Mouse (Mus musculus) regulatory T cell (primary cell): ENCODE results near the gene Gna13.

Source experiments
- in situ Hi-C: fragments of 300-600 bp; cut with MboI, MseI; formaldehyde crosslinking; loops from one replicate; pipeline ENCODE4 v1.15.1; 2025; ENCODE audit warnings: high pct_unique_total_duplicates

Gna13 gene

DNA sequence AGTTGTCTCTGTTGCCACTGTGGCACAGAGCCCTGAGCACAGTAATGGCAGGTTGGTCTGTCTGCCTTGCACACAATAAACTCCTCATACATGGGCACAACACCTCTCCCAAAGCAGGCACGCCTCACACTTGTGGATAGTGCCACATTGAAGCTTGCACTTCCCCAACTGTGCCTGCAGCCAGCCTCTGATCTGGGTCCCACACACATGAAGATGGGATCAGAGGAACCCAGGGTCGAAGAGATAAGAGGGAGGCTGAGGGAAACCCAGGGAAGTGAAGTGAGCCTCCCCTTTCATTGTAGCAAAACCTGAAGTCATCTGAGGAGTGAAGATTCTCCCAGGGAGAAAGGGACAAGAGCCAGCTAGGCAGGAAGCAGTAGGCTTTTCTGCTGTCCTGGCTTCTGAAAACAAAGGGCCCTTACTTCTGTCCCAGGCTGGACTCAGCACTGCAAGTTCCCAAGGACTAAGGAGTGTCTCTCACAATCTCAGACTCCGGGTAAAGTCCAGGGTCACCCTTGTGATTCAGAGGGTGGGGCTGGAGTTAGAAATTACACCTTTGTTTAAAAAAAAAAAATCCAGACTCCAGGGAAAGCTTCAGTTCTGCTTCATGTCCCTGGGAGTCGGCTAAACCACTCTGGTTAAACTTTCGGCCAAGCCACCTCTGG is 12.8 kb upstream of the Gna13 start:
- in situ Hi-C loops, result loop anchor here (25.0 kb wide), 2 partner anchors 1038 to 1912 kb away; partner anchors contain the start of gene Map2k6

DNA sequence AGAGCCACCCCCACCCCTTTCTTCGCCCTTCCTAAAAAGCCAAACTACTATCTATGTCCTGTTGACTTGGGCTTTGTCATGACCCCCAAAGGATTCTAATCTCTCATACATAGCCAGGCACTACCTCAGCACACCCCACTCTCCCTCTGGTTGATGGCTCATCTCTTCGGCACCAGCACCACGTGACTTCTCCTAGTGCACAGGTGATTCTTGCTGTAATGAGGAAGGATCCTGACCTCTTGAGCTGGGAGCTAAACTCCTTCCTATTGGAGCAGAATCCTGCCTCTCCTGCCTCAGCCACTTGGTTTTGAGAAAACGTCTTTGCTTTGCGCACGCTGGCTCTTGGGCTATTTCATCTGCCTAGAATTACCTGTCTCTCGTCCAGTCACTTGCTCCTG is 12.3 kb upstream of the Gna13 start:
- in situ Hi-C loops, result loop anchor here (25.0 kb wide), 2 partner anchors 1037 to 1913 kb away; partner anchors contain the start of gene Map2k6

DNA sequence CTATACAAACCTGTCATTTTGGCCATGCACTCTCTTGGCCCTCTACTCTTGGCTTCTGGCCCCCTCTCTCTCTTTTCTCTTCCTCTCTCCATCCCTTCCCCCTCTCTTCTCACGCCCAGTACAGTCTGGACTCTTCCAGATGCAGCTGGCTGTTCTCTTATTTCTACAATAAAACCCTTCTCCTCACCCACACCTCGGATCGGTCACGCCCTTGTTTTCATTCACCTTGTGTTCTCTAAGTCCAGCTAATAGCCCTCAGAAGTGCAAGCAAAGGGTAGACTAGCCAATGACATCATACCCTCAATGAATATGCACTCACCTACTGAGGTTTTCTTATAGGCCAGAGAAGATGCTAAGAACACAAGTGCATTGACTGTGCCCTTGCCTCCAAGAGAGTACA is 11.1 kb upstream of the Gna13 start:
- in situ Hi-C loops, result loop anchor here (25.0 kb wide), 2 partner anchors 1036 to 1914 kb away; partner anchors contain the start of gene Map2k6

DNA sequence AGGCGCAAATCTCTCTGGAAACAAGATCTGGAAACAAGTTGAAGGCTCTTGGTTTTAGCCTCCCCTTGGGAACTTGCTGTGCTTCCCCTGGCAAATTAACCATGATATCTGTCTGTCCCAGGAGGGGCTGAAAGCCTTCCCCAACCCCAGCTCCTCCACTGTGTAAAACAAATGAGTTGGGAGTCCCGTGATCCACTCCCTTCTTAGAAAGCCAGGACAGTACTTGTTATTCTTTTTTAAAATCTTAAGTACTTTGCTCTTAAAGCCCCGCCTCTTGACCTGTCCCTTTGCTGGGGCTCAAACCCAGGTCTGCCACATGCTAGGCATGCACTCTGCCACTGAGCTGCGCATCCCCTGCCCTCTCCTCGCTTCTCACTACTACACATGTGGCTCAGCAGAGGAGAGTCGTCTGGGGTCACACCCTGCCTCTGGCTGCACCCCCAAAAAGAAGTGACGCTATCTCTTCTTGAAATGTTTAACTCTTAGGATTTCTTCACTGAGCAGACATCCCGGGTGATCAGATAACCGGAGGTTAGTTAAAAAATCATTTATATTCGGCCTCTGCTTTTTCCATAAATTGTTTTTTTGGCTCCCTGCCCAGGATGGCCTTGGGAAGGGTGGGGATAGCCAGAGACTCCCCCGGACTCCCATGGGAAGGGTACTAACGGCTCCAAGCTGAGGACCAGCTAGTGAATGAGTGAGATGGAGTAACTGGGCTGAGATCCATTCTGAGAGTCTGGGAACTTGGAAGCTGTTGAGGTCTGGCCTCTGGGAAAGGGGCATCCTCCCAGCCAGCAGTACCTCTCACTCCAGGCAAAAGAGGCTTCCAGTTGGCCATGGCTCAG is 9.0 kb upstream of the Gna13 start:
- in situ Hi-C loops, result loop anchor here (25.0 kb wide), 2 partner anchors 1034 to 1916 kb away; partner anchors contain the start of gene Map2k6

DNA sequence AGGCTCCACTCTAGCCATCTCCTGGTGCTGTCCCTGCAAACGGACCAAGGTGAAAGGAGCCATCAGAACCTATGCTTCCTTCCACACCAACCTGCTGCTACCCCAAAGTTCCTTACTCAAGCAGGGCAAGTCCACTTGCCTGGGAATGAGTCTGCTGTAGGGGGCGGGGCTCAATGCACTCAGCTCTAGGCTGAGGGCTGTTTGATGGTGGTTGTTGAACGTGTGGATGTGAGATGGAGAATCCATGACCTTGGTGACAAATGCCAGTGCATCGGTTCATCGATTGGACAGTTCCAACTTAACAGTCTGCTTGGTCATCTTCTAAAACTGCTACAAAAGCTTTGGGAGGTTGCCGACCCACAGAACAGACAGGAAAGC is 8.4 kb upstream of the Gna13 start:
- in situ Hi-C loops, result loop anchor here (25.0 kb wide), 2 partner anchors 1033 to 1917 kb away; partner anchors contain the start of gene Map2k6

DNA sequence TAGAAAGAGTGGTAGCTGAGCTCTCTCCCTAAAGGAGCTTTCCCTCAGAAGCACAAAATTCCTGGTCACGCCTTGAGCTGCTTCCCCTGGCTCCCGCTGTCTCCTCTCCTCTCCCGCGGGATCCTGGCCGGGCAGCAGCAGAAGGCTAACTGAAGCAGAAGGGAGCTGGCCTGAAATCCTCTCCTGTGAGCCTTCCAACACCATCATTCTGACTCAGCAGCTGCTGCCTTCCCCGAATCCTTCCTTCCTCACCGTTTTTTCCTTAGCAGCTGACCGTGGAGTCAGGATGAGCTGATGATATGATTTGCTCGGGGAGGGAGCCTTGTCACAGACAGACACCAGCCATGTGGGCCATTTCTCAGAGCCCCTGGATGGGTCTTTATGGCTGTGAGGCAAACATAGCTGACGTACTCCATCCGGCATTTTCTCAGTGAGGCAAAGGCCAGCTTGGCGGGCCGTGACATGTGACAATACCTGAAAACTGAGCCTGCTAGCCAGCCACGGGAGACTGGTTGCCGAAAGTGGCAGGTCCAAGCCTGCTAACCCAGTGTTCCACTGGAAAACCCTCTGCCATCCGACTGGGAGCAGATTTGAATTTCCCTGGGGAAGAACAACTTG is 6.8 kb upstream of the Gna13 start:
- in situ Hi-C loops, result loop anchor here (5.0 to 25.0 kb wide), 3 partner anchors 39 to 1919 kb away; partner anchors contain the start of gene Map2k6

DNA sequence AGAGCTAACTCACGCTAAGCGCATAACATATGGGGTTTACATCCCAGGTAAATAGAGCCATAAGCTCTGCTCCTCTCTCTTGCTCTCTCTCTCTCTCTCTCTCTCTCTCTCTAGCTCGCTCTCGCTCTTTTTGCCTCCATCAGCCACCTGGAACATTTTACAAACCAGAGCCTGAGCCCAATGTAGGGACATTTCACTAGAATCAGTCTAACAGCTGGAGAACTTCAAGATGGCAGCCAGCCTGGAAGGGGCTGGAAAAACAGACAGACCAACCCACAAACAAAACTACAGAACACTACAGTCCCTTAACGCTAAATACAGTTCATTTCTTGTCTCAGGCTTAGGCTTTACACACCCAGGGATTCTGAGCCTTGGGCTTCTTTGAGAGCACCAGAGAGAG is 5.5 kb upstream of the Gna13 start:
- in situ Hi-C loops, result loop anchor here (5.0 to 25.0 kb wide), 3 partner anchors 40 to 1920 kb away; partner anchors contain the start of gene Map2k6

DNA sequence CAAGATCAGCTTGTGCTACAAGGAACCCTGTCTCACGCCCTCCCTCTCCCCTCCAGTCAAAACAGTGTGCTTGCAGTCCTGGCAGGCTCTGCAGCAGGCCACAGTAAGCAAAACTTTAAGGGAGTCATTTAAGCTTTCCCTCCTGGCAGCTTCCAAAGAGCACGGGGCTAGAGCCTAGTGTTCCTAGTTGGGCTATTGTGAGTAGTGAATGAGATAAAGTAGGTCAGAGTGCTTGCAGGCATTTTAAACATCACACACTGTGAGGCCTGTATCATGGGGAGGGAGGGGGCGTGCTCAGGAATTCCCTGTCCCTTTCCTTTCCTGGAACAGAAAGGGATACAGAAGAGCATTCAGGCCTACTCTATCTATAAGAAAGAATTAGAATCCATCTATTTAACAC is 4.1 kb upstream of the Gna13 start:
- in situ Hi-C loops, result loop anchor here (5.0 to 25.0 kb wide), 3 partner anchors 41 to 1921 kb away; partner anchors contain the start of gene Map2k6

DNA sequence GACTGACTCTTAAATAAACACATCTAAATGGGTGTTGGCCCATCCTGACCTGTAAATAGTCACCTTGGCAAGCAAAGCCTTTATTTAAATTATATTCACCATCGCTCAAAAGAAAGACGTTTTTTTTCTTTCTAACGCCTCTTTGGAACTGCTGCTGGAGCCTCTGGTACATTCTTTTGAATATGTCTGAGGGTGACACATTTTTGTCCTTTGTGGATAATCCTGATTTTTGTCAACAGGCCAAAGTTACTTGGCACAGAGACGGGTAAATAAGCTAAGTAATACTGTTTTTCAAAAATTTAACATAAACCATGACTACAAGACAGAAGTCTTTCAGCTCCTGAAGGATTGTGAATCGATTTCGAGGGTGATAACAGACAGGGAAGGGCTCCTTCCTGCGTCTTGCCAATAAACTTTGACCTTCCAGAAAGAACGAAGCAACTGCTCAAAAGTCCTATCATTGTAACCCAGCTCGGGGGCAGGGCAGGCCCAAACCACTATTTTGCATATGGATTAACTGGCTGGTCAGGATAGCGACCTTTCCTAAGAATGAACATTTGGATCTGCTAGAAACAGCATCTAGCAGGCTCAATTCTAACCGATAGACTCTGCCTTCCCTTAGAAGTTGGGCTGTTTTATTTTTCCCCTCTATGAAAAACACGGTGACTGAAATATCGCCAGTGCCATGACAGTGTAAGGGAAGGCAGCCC is 3.4 kb upstream of the Gna13 start:
- in situ Hi-C loops, result loop anchor here (5.0 to 25.0 kb wide), 3 partner anchors 42 to 1922 kb away; partner anchors contain the start of gene Map2k6

DNA sequence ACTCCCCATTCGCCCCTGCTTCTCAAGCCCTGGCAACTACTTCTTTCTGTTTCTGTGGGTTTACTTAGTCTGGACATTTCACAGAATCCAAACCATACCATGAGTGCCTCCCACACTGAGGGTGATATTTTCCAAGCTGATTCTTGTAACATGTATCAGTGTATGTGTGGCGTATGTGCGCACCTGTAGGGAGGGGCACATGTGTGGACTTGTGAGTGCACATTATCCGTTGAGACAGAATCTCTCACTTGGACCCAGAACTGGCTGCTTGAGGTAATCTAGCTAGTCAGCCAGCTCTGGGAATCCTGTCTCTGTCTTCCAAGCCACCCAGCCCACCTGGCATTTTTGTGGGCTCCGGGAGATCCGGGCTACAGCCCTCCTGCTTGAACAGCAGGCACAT is 2.5 kb upstream of the Gna13 start:
- in situ Hi-C loops, result loop anchor here (5.0 to 25.0 kb wide), 3 partner anchors 67 to 1923 kb away; partner anchors contain the start of genes Amz2 and Map2k6

DNA sequence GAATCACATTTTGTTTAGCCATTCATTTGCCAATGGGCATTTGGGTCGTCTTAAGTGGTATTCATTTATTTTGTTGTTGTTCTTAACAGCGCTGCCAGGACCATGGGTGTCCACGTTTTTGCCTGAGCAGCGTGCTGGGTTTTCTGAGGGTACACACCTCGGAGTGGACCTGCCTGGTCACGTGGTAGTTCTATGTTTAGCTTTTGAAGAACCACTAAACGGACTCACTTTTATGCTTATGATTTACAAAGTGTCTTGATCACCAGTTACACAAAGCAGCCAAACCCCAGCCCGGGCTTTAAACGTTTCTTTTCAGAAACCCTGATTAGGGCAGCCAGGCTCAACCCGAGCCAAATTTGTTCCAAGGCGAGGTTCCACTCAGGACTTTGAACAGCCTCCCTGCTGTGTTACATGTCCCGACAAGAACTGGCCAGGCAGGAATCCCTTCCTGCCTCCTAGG is 2.0 kb upstream of the Gna13 start:
- in situ Hi-C loops, result loop anchor here (5.0 to 25.0 kb wide), 3 partner anchors 67 to 1923 kb away; partner anchors contain the start of genes Amz2 and Map2k6

DNA sequence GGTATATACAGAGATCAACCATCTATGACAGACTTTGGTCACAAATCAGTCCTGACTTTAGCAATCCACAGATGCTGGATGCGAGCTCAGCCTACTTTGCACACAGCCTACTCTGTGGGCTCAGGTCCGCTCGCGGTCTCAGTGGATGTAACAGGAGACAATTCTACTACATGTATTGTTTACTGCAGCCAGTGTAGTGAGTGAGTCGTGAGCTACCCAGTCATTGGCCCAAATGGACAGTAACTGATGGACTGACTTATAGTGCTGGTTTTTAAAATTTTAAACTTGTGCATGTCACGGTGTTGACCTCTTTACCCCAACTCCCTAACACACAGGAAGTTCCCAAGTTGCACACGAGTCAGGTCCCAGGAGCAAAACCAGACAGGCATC is 1.4 kb upstream of the Gna13 start:
- in situ Hi-C loops, result loop anchor here (5.0 to 25.0 kb wide), 3 partner anchors 66 to 1924 kb away; partner anchors contain the start of genes Amz2 and Map2k6

DNA sequence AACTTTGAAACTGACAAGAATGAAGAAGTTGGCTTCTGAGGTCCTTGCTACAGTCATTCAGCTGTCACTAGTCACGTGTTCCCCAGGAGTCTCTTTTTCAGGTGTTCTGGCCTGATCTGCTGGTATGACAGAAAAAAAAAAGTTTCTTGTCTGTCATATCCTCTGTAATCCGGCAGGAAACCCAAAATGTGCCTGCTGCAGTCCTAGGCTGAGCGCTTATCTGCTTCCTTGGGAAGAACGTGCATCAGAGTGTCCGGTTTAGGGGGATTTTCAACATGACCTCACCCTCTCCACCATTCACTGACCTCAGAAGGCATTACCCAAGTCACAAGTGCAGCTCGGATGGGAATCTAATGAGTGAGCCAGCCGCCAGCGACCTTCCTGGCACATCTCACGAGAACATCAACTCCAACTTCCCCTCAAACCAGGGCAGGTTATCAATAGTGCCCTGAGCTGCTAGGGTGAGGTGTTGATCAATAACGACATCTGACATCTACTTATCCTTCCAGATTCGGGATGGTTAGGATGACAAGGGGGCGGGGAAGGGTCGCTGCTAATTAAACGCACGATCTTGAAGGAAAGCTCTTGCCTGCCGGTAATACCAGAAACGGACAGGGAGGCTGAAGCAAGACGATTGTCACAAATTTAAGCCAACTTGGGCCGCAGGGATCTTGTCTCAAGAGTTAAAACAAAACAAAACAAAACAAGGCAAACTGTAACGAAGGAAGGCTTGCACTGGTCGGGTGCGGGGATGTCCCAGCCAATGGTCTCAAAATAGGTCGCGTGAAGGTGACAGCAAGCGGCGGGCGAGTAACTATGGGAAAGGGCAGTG is 784 bp upstream of the Gna13 start:
- in situ Hi-C loops, result loop anchor here (5.0 to 25.0 kb wide), 3 partner anchors 65 to 1925 kb away; partner anchors contain the start of genes Amz2 and Map2k6

DNA sequence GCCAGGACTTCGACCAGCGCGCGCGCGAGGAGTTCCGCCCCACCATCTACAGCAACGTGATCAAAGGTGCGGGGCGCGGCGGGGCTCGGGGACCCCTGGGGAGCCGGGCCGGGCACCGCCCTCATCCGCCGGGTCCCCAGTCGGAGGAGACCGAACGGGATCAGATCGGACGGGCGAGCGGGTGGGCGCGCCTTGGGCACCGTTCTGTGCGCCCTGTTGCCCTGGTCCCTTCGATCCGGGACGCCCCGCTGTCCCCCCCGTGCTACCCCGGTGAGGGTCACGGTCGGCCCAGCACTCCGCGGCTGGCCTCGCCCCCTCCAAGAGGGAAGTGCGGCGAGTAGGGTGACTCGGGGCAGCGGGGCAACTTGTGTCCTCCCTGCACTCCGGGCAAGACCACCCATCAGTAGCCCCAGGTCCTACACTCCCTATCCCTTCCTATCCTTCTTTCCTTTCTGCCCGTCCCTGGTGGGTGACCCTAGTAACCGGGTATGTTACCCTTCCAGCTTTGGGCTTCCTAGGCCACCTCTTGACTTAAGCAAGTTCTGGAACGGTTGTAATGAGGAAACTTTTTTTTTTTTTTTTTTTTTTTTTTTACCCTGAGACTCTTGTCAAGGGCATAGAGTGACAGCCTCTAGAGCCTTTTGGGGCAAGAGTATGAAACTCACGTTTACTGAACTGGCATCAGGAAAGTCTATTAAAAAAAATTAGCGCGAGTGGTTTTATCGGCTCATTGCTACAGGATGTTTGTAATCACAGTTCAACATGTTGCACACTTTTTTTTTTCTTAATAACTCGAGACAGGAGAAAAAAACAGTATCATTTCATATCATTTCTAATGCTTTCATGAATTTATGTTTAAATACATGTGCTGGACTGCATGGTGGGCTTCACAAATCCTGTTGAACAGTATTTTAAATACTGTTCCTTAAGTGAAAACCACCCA is 831 bp downstream of the Gna13 start:
- in situ Hi-C loops, result loop anchor here (5.0 to 25.0 kb wide), 3 partner anchors 64 to 1926 kb away; partner anchors contain the start of genes Amz2 and Map2k6

DNA sequence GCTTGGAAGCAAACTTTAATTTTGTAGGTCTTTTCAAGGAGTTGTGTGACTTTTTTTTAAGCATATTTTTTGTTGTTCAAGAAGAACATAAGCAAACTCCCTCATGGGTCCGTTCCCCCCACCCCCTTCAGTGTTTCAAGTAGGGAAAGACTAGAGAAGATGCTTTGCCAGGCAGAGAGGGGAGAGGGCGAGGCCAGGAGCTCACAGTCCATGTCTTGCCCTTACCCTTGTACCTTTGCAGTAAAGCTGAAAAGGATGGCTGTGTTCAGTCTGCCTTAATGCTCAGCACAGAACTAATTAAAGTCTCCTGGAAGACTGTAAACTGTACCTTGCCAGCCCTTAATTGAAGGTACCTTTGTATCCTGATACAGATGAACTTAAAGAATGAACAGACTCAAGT is 1.7 kb downstream of the Gna13 start:
- in situ Hi-C loops, result loop anchor here (5.0 to 25.0 kb wide), 3 partner anchors 63 to 1927 kb away; partner anchors contain the start of genes Amz2 and Map2k6

DNA sequence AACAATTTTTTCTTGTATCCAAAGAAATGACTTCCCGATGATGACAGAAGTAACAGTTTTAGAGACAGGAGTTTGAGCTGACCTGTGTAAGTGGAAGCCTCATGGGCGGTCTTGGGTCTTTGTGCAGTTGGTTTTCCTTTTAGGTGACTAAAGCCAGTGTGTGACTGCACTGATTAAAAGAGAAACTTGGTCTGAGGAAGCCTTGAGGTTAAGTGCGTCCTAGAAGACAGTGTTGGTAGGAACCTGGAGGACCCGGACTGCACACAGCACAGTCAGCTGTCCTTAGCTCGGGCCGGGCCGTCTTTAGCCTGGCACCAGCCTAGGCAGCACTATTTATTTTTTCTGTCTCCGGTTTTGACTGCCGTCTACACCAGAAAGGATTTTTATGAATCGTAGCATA is 2.2 kb downstream of the Gna13 start:
- in situ Hi-C loops, result loop anchor here (5.0 to 25.0 kb wide), 3 partner anchors 62 to 1928 kb away; partner anchors contain the start of genes Amz2 and Map2k6

DNA sequence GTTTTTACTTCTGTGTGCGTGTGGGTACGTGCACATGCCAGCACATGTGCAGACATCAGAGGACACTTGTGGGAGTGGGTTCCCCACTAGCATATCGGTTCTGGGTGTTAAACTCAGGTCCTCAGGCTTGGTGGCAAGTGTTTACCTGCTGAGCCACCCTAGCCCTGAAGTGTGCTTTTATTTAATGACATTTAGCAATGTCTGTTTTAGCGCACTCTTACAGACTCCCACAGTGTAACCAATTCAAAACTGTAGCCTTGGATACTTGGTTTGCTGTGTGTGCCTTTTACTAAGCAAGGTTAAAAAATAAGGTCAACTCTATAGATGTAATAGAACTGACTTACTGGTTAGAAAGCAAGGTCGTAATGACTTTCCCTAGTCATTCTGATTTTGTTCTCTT is 3.2 kb downstream of the Gna13 start:
- in situ Hi-C loops, result loop anchor here (25.0 kb wide), 2 partner anchors 1021 to 1929 kb away; partner anchors contain the start of gene Map2k6
